Mouse (Mus musculus) spleen, adult 2 months (tissue): ENCODE measurements around the gene Ptprh. TPM values are rescaled to one million over a fixed set of nuclear protein-coding genes. Genes with fewer than 3 reads are reported as not detected.
"Not testable (repeated sequence)": the region's sequence is repeated elsewhere in the genome, so short reads cannot be mapped to it uniquely, and the experiment has no call there.

Experiments used
- DNase-seq, 2 experiments: peaks; one replicate each; pipeline versions ENCODE4 v3.0.0 to v3.0.0-alpha.2; 2012 to 2021; ENCODE audit warnings: low spot score in 2 of 2, low read depth in 1 of 2
- H3K27ac ChIP-seq: fragments of 200-500 bp; 2 replicates; pipeline ENCODE4 v1.5.1; 2012; ENCODE audit warnings: low read length, inconsistent platforms; ENCODE audit not compliant: insufficient read depth
- H3K27me3 ChIP-seq: fragments of 200-500 bp; 2 replicates; pipeline ENCODE4 v1.6.1; 2012; ENCODE audit warnings: mild to moderate bottlenecking, moderate library complexity, low read length, inconsistent platforms; ENCODE audit not compliant: control insufficient read depth, insufficient read depth
- H3K36me3 ChIP-seq: fragments of 200-500 bp; 2 replicates; pipeline ENCODE4 v1.6.1; 2012; ENCODE audit warnings: mild to moderate bottlenecking, low read length, inconsistent platforms; ENCODE audit not compliant: control insufficient read depth, insufficient read depth
- H3K4me1 ChIP-seq: fragments of 200-500 bp; 2 replicates; pipeline ENCODE4 v1.6.1; 2011; ENCODE audit warnings: inconsistent platforms; ENCODE audit not compliant: control insufficient read depth, insufficient read depth, insufficient read length
- H3K4me3 ChIP-seq: fragments of 200-500 bp; 2 replicates; pipeline ENCODE4 v1.5.1; 2011; ENCODE audit warnings: mild to moderate bottlenecking, inconsistent platforms; ENCODE audit not compliant: insufficient read depth, insufficient read length; ENCODE audit errors: extremely low read depth
- CTCF ChIP-seq: fragments of 200-500 bp; IDR thresholded peaks from 2 replicates; pipeline ENCODE4 v1.5.1; 2011; ENCODE audit warnings: mild to moderate bottlenecking, inconsistent platforms; ENCODE audit not compliant: insufficient read depth, insufficient read length, insufficient replicate concordance; ENCODE audit errors: extremely low read depth
- POLR2A ChIP-seq: fragments of 200-500 bp; IDR thresholded peaks from 2 replicates; pipeline ENCODE4 v1.6.1; 2011; ENCODE audit warnings: low read depth, low read length, inconsistent platforms
- WGBS: fragments of 180-500 bp; shearing (Covaris S2); methylation state at CpG from one replicate; pipeline ENCODE4 v1.1.7; 2018; 5-methylcytosine and 5-hydroxymethylcytosine counted together
- polyA plus RNA-seq: library from polyadenylated mRNA; depleted of rRNA; stranded (reverse); fragments of >200 nt; gene quantifications from 2 replicates; pipeline ENCODE4 v1.2.3, GENCODE M21; 2012

The Ptprh gene
- polyA plus RNA-seq, 1 experiment = 0.11 TPM

DNA sequence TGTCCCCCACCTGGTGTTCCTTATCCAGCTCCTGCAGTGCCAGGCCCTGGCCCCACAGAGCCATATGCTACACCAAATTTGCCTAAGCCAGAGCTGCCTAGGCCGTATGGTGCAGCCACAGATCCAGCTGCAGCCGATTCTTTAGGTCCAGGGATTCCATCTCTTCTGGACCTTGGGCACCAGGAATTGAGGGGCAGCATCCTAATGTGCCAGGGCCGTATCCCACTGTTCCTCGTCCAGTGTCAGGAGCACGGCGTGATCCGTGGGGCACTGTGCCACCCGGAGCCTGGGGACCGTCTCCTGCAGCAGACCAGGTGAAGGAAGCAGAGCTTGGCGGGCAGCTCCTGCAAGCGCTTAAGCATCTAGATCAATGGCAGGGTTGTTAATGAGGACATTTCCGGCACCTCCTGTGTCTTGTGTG lies 8.1 kb upstream of the Ptprh start:
- DNase-seq = no peak
- Histone ChIP-seq H3K27me3 (no peaks in the 10 kb centered on the region), H3K27ac (no peak overlapping the region), H3K4me1 (no peaks in the 10 kb centered on the region), H3K4me3 (no peak overlapping the region), H3K36me3 (no peaks in the 10 kb centered on the region)
- TF ChIP-seq CTCF = no peak
- TF ChIP-seq POLR2A = no peak
- 89% methylated on average over 12 of the region's 12 CpGs for WGBS

DNA sequence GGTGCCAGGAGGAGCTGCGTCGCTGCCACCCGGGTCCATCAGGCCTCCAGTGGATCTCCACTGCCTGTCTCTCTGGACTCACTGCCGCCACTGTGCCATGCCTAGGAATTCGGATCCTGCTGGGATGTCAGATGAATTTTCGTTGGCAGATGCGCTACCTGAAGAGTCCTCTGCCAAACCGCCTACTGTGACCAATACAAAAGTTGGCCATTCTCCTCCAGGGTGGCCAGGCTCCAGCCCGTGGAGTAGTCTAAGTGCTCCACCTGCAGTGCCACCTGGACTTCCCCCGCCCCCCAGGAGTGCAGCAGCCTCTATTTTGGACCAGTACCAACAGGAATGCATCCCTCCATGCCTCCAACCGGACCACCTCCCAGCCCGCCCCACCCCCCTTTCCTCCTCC lies 7.7 kb upstream of the Ptprh start:
- WGBS = 89% methylated on average over 12 of the region's 12 CpGs
- no peaks in the 10 kb centered on the region for H3K27me3 ChIP-seq
- TF ChIP-seq CTCF (no peak), POLR2A (no peak)
- H3K4me1 ChIP-seq = no peaks in the 10 kb centered on the region
- no peak overlapping the region for H3K4me3 ChIP-seq
- H3K27ac ChIP-seq = no peak overlapping the region
- DNase-seq = no peak
- no peaks in the 10 kb centered on the region for H3K36me3 ChIP-seq

DNA sequence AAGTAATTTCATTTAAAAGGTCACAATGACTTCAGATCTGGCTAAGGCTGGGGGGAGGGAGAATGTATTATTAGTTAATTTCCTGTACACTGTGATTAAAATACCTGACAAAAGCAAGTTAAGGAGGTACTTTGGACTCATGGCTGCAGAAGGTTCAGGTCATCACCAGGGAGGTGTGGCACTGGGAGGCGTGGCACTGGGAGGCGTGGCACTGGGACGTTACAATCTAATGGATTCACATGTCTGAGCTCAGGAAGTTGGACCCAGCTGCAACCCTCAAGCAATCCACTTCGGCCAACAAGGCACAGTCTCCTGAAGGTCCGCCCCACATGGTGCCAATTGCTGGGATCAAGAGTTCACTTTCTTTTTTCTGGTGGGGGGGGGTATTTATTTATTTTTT lies 4.2 kb upstream of the Ptprh start:
- H3K4me1 ChIP-seq = no peaks in the 10 kb centered on the region
- no peak overlapping the region for H3K4me3 ChIP-seq
- WGBS = 70% methylated on average over 5 of the region's 5 CpGs
- no peaks in the 10 kb centered on the region for H3K27me3 ChIP-seq
- H3K36me3 ChIP-seq = no peaks in the 10 kb centered on the region
- TF ChIP-seq POLR2A (no peak), CTCF (no peak)
- DNase-seq = no peak
- no peak overlapping the region for H3K27ac ChIP-seq

DNA sequence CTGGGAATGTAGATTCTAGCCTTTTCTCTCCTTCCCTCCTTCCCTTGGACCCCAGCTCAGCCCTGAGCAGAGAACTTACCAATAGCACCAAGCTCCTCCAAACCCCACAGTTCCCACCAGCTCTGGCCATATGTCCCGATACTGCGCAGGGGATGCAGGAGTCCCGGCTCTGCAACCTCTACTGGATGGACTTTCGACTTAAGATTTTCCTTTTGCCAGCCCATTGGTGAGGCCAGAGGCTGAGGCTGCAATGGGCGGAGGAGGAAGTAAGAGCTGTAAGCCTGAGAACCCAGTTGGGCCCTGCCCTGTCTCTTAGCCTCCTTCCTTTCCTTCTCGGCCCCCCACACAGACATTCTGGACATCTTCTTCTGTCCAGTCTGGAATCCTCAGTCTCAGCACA lies 872 bp downstream of the Ptprh start:
- DNase-seq = no peak
- Histone ChIP-seq H3K27me3 (no peaks in the 10 kb centered on the region), H3K36me3 (no peaks in the 10 kb centered on the region), H3K27ac (no peak overlapping the region), H3K4me3 (no peak overlapping the region), H3K4me1 (no peaks in the 10 kb centered on the region)
- WGBS = 88% methylated on average over 6 of the region's 6 CpGs
- TF ChIP-seq POLR2A (no peak), CTCF (no peak)

DNA sequence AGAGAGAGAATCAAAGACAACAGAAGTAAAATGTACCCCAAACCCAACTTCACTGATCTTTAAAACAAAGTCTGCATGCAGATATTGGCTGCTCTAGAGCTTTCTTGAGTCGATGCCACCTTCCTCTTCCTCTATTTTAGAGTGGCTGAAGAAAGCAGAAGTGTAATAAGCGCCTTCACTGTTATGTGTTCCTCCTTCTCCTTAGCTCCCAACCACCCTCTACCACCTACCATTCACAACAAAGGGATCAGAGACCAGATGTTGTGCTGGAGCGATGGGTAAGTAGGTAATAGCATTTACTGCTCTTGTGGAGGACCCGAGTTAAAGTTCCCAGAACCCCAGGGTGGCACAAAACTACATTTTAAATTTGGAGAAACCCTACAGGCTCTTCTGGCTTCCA lies 6.8 kb downstream of the Ptprh start:
- not testable (repeated sequence) for H3K4me1 ChIP-seq, H3K4me3 ChIP-seq, H3K27ac ChIP-seq, H3K36me3 ChIP-seq, H3K27me3 ChIP-seq, DNase-seq
- WGBS = 36% methylated on average over 4 of the region's 4 CpGs

DNA sequence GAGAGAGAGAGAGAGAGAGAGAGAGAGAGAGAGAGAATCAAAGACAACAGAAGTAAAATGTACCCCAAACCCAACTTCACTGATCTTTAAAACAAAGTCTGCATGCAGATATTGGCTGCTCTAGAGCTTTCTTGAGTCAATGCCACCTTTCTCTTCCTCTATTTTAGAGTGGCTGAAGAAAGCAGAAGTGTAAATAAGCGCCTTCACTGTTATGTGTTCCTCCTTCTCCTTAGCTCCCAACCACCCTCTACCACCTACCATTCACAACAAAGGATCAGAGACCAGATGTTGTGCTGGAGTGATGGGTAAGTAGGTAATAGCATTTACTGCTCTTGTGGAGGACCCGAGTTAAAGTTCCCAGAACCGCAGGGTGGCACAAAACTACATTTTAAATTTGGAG lies 22.4 kb downstream of the Ptprh start:
- 48% methylated on average over 3 of the region's 3 CpGs for WGBS
- H3K36me3 ChIP-seq, H3K4me3 ChIP-seq, DNase-seq, H3K27ac ChIP-seq, H3K27me3 ChIP-seq, H3K4me1 ChIP-seq: not testable (repeated sequence)

- H3K27me3 ChIP-seq, H3K4me1 ChIP-seq, H3K4me3 ChIP-seq, H3K36me3 ChIP-seq, DNase-seq, H3K27ac ChIP-seq: not testable (repeated sequence)
- WGBS = 24% methylated on average over 2 of the region's 2 CpGs
These were observed 31.5 kb downstream of the Ptprh start for GRCm38 (mm10) chr7:4572361-4572760.

- WGBS = 87% methylated on average over 3 of the region's 3 CpGs
- H3K27ac ChIP-seq = no peak overlapping the region
- no peak overlapping the region for H3K4me3 ChIP-seq
- H3K27me3 ChIP-seq = no peaks in the 10 kb centered on the region
- no peaks in the 10 kb centered on the region for H3K4me1 ChIP-seq
- no peak for DNase-seq
- H3K36me3 ChIP-seq = no peaks in the 10 kb centered on the region
- TF ChIP-seq POLR2A = no peak
- TF ChIP-seq CTCF = no peak
These were observed 41.2 kb downstream of the Ptprh start for GRCm38 (mm10) chr7:4562660-4563059.
